Mouse (Mus musculus): ENCODE results near the gene Fibp.

Fibp gene

GRCm38 (mm10) chr19:5463791-5464562 lies 3.6 kb downstream of the Fibp start:
- DNase-seq (ENCODE audit: low read depth, low spot score): no peak

GRCm38 (mm10) chr19:5465037-5465436 lies 4.6 kb downstream of the Fibp start:
- DNase-seq (ENCODE audit: low read depth, low spot score): no peak

GRCm38 (mm10) chr19:5466916-5467500 lies 6.6 kb downstream of the Fibp start:
- no peak for DNase-seq (ENCODE audit: low read depth, low spot score)

- no peak for DNase-seq (ENCODE audit: low read depth, low spot score)
These were observed 8.0 kb downstream of the Fibp start, which contains the start of gene Ctsw for GRCm38 (mm10) chr19:5468374-5468773. Gene Ctsw, minus strand, starts transcription at chr19:5468507.

- no peak for DNase-seq (ENCODE audit: low read depth, low spot score)
These were observed 11.4 kb downstream of the Fibp start for GRCm38 (mm10) chr19:5471846-5472245.

GRCm38 (mm10) chr19:5472857-5473256 lies 12.4 kb downstream of the Fibp start:
- DNase-seq (ENCODE audit: low read depth, low spot score): no peak

- peak; percentile 80 for DNase-seq (ENCODE audit: low read depth, low spot score)
These were observed 13.3 kb downstream of the Fibp start, which contains the start of gene Efemp2 for GRCm38 (mm10) chr19:5473720-5474119. Gene Efemp2, plus strand, starts transcription at chr19:5473954.

GRCm38 (mm10) chr19:5474281-5475068 lies 14.1 kb downstream of the Fibp start:
- DNase-seq (ENCODE audit: low read depth, low spot score): no peak

GRCm38 (mm10) chr19:5475069-5475714 lies 14.8 kb downstream of the Fibp start:
- DNase-seq (ENCODE audit: low read depth, low spot score): no peak

GRCm38 (mm10) chr19:5477004-5477667 lies 16.7 kb downstream of the Fibp start:
- DNase-seq (ENCODE audit: low read depth, low spot score): no peak

- DNase-seq (ENCODE audit: low read depth, low spot score): no peak
These were observed 17.4 kb downstream of the Fibp start for GRCm38 (mm10) chr19:5477668-5478300.

GRCm38 (mm10) chr19:5480016-5480415 lies 19.6 kb downstream of the Fibp start:
- no peak for DNase-seq (ENCODE audit: low read depth, low spot score)

GRCm38 (mm10) chr19:5481398-5481797 lies 21.0 kb downstream of the Fibp start:
- DNase-seq (ENCODE audit: low read depth, low spot score): no peak

- DNase-seq (ENCODE audit: low read depth, low spot score): no peak
These were observed 23.3 kb downstream of the Fibp start for GRCm38 (mm10) chr19:5483386-5484359.

- no peak for DNase-seq (ENCODE audit: low read depth, low spot score)
These were observed 24.1 kb downstream of the Fibp start for GRCm38 (mm10) chr19:5484496-5484895.

- no peak for DNase-seq (ENCODE audit: low read depth, low spot score)
These were observed 25.0 kb downstream of the Fibp start for GRCm38 (mm10) chr19:5485371-5485770.

- DNase-seq (ENCODE audit: low read depth, low spot score): no peak
These were observed 25.4 kb downstream of the Fibp start for GRCm38 (mm10) chr19:5485821-5486220.

GRCm38 (mm10) chr19:5486286-5486685 lies 25.9 kb downstream of the Fibp start:
- DNase-seq (ENCODE audit: low read depth, low spot score): no peak

GRCm38 (mm10) chr19:5486771-5487170 lies 26.4 kb downstream of the Fibp start:
- no peak for DNase-seq (ENCODE audit: low read depth, low spot score)

Data from skeletal muscle tissue, adult 2 months (tissue).